Mouse (Mus musculus) forebrain, embryonic 11.5 days (tissue): ENCODE results near the gene Gm8994. TPM values are rescaled to one million over a fixed set of nuclear protein-coding genes. Genes with fewer than 3 reads are reported as not detected.
"Not testable (repeated sequence)": the region's sequence is repeated elsewhere in the genome, so short reads cannot be mapped to it uniquely, and the experiment has no call there.

Source experiments
- ATAC-seq: fragments of 200-750 bp; cut with Nextera tagmentation; replicated peaks from 2 replicates; pipeline ENCODE4 v1.8.0; 2017; ENCODE audit warnings: moderate TSS enrichment; ENCODE audit not compliant: low FRiP score
- DNase-seq: peaks from one replicate; pipeline ENCODE4 v3.0.0-alpha.2; 2017; ENCODE audit warnings: low spot score
- H3K27ac ChIP-seq: fragments of 300-500 bp; sonication (generic); 2 replicates; pipeline ENCODE4 v1.5.1; 2014; ENCODE audit warnings: low read depth, low read length
- H3K27me3 ChIP-seq: fragments of 300-500 bp; sonication (generic); 2 replicates; pipeline ENCODE4 v1.6.1; 2014; ENCODE audit warnings: mild to moderate bottlenecking, low read length, mixed read lengths; ENCODE audit not compliant: control insufficient read depth, insufficient read depth
- H3K36me3 ChIP-seq: fragments of 300-500 bp; sonication (generic); 2 replicates; pipeline ENCODE4 v1.6.1; 2014; ENCODE audit warnings: mild to moderate bottlenecking, low read length, moderate library complexity, mixed read lengths; ENCODE audit not compliant: control insufficient read depth, insufficient read depth
- H3K4me1 ChIP-seq: fragments of 300-500 bp; sonication (generic); replicated peaks from 2 replicates; pipeline ENCODE4 v1.6.1; 2014; ENCODE audit warnings: low read length, mixed read lengths; ENCODE audit not compliant: control insufficient read depth, insufficient read depth
- H3K4me2 ChIP-seq: fragments of 300-500 bp; sonication (generic); 2 replicates; pipeline ENCODE4 v1.6.1; 2014; ENCODE audit warnings: low read depth, mild to moderate bottlenecking, low read length, moderate library complexity, mixed read lengths; ENCODE audit not compliant: severe bottlenecking
- H3K4me3 ChIP-seq: fragments of 300-500 bp; sonication (generic); 2 replicates; pipeline ENCODE4 v1.5.1; 2014; ENCODE audit warnings: low read depth, low read length
- H3K9ac ChIP-seq: fragments of 300-500 bp; sonication (generic); 2 replicates; pipeline ENCODE4 v1.6.1; 2014; ENCODE audit warnings: low read length
- H3K9me3 ChIP-seq: fragments of 300-500 bp; sonication (generic); 2 replicates; pipeline ENCODE4 v1.6.1; 2016; ENCODE audit warnings: low read length, mixed read lengths; ENCODE audit not compliant: control insufficient read depth
- WGBS: fragments of 180-500 bp; shearing (Covaris S2); extraction: QIAGEN DNeasy Blood & Tissue Kit; methylation state at CpG from one replicate; pipeline ENCODE4 v1.1.7; 2014; 5-methylcytosine and 5-hydroxymethylcytosine counted together
- polyA plus RNA-seq: library from polyadenylated mRNA; unstranded; fragments of >200 nt; fragmentation: Nextera tagmentation; extraction: Ambion mirVana; gene quantifications from 2 replicates; pipeline ENCODE4 v1.2.1, GENCODE M21; 2014

The Gm8994 gene
- polyA plus RNA-seq, 1 experiment from 2014 or later, result not detected

DNA sequence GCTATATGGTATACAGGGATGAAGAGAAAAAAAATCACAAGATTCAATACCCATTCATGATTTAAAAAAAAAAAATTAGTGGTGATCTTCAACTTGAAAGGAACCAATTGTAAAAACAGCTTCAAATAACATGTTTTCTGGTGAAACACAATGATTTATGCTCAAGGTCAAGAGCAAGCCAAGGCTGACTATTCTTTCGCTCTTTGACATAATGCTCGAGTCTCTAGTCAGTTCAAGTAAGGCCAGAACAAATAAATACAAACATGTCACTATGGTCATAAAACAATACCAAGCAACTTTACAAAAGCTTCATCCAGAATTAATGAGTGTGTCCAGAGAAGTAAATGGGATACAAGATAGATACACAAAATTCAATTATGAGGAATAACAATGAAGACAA, 31.1 kb upstream of the Gm8994 start:
- 88% methylated on average over 2 of the region's 2 CpGs for WGBS
- ATAC-seq, result no peak
- DNase-seq, result no peak

DNA sequence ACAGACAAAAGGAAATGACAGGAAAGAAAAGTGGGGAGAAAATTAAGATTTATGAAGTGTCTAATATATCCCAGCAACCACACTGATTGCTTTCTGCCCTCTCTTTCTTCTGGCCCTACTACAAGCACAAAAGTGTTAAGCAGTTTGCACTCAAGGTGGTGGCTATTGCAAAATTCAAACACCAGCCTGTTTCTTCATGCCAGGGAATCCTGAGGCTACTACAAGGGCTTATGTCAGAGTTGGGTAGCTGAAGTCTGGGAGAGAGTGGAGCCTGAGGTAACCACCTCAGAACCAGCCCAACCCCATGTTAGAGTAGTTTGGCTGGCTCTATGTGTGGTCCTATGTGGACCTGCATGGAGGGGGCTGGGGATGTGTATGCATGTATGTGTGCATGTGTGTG, 23.8 kb upstream of the Gm8994 start:
- H3K27me3 ChIP-seq, result no peaks in the 10 kb centered on the region
- no peak for DNase-seq
- H3K4me2 ChIP-seq, result no peak overlapping the region
- H3K36me3 ChIP-seq, result no peaks in the 10 kb centered on the region
- H3K9ac ChIP-seq, result no peak overlapping the region
- no peaks in the 10 kb centered on the region for H3K9me3 ChIP-seq
- no peak overlapping the region for H3K4me3 ChIP-seq
- H3K4me1 ChIP-seq, result no peaks in the 10 kb centered on the region
- H3K27ac ChIP-seq, result no peak overlapping the region
- ATAC-seq, result no peak

More for the DNA sequence above, 31.1 kb upstream of the Gm8994 start:
- Histone ChIP-seq H3K27ac (no peak overlapping the region), H3K9ac (no peak overlapping the region), H3K36me3 (no peaks in the 10 kb centered on the region), H3K27me3 (no peaks in the 10 kb centered on the region), H3K4me3 (no peak overlapping the region), H3K4me1 (no peaks in the 10 kb centered on the region), H3K4me2 (no peak overlapping the region), H3K9me3 (no peaks in the 10 kb centered on the region)

DNA sequence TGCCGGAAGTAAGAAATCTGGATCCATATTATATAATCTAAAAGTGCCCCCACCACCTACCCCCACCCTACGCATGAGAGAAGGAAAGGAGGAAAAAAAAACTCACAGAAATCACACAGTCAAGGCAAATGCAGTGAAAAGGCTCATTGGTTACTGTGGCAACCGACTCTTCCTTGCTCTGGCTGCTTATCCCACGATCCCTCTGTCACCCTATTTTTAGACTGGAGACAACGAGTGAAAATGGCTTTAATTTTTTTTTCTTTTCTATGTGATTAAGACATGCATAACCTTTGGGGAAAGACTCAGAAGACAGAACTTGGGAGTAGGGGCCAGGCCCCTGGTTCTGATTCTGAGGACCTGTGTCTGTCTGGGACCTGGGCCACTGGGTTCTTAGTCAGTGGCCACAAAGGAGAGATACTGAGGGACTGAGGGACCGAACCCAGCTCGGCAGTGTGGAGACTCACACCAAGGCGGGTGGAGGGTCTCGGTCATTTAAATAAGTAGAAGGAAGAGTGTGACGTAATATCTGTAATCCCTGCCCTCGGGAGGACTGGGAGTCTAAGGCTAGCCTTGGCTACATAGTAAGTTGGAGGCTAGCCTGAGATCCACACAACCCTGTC, 22.9 kb upstream of the Gm8994 start:
- Histone ChIP-seq H3K4me3 (no peak overlapping the region), H3K27me3 (no peaks in the 10 kb centered on the region), H3K27ac (no peak overlapping the region), H3K4me1 (no peaks in the 10 kb centered on the region), H3K36me3 (no peaks in the 10 kb centered on the region), H3K4me2 (no peak overlapping the region), H3K9ac (no peak overlapping the region), H3K9me3 (no peaks in the 10 kb centered on the region)
- DNase-seq (no peak), ATAC-seq (no peak)
- WGBS, result 83% methylated on average over 11 of the region's 11 CpGs

DNA sequence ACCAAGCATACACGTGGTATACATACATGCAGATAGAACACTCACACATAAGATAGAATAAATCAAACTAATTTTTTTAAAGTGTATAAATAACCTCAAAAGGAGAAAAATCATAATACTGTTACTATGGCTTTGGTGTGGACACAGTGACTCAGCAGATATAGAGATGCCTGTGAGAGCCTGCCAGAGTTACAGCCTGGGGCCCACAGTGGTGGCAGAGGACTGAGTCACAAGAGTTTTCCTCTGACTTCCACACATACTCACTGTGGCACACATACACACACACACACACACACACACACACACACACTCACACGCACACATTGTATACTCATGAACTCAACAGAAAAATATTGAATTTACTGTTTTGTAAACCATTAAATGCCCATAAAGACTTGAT, 17.9 kb upstream of the Gm8994 start:
- WGBS, result 83% methylated on average over 2 of the region's 2 CpGs
- no peak overlapping the region for H3K9ac ChIP-seq
- no peak overlapping the region for H3K27ac ChIP-seq
- H3K4me1 ChIP-seq, result no peaks in the 10 kb centered on the region
- H3K4me3 ChIP-seq, result no peak overlapping the region
- no peaks in the 10 kb centered on the region for H3K36me3 ChIP-seq
- H3K4me2 ChIP-seq, result no peak overlapping the region
- DNase-seq (no peak), ATAC-seq (no peak)
- no peaks in the 10 kb centered on the region for H3K9me3 ChIP-seq
- H3K27me3 ChIP-seq, result no peaks in the 10 kb centered on the region

- H3K27me3 ChIP-seq, H3K36me3 ChIP-seq: not testable (repeated sequence)
- WGBS, result 99% methylated on average over 26 of the region's 26 CpGs
These were observed 1.1 kb downstream of the Gm8994 start for GRCm38 (mm10) chr6:136328416-136328815.

DNA sequence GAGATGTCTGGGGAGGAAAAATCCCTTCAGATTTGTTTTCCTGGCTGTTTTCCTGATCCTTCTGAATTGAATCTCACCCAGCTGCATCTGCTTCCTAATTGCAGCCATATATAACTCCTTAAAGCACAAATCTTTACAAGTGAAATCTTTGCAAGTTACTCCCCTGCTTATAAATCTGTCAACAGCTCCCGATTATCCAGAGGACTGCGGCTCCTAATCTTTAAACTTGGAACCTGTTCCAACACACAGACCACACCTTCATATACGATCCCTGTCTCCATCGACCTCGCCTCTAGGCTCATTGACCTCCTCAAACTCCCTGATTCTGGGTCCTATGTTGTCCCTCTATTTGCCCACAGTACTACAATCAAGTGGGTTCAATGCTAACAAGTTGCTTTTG, 13.3 kb downstream of the Gm8994 start:
- Histone ChIP-seq H3K27ac (no peak overlapping the region), H3K4me3 (no peak overlapping the region), H3K27me3 (no peaks in the 10 kb centered on the region), H3K4me2 (no peak overlapping the region), H3K4me1 (no peaks in the 10 kb centered on the region), H3K36me3 (no peaks in the 10 kb centered on the region), H3K9me3 (no peaks in the 10 kb centered on the region), H3K9ac (no peak overlapping the region)
- no peak for DNase-seq
- ATAC-seq, result no peak
- WGBS, result 91% methylated on average over 5 of the region's 5 CpGs

More at GRCm38 (mm10) chr6:136328416-136328815, 1.1 kb downstream of the Gm8994 start:
- not testable (repeated sequence) for ATAC-seq, H3K4me2 ChIP-seq, H3K4me3 ChIP-seq, H3K27ac ChIP-seq, H3K9me3 ChIP-seq, H3K4me1 ChIP-seq, H3K9ac ChIP-seq, DNase-seq

- ATAC-seq, result no peak
- Histone ChIP-seq H3K9me3 (no peaks in the 10 kb centered on the region), H3K27me3 (no peaks in the 10 kb centered on the region)
These were observed 13.8 kb downstream of the Gm8994 start for GRCm38 (mm10) chr6:136341093-136341492.

DNA sequence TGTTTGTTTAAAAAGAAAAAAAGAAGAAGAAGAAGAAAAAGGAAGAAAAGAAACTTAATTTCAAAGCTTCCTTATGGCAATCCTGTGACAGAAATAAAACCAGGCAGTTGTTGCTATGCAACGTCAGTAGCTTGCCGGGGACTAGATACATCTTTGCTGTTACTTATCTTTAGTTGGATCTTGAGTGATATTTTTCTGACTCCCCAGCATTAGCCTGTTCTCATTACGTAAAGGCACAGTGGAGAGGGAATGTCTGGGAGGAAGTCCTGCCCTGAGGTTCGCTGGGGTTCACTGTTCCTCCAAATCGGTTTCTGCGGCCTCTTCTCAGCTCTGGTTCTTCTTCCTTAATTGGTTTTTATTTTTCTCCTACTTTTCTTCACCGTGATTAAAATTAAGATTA, 16.5 kb downstream of the Gm8994 start:
- Histone ChIP-seq H3K4me1 (no peaks in the 10 kb centered on the region), H3K27ac (no peak overlapping the region), H3K4me3 (no peak overlapping the region), H3K9ac (no peak overlapping the region), H3K9me3 (no peaks in the 10 kb centered on the region), H3K36me3 (no peaks in the 10 kb centered on the region), H3K4me2 (no peak overlapping the region), H3K27me3 (no peaks in the 10 kb centered on the region)
- 93% methylated on average over 7 of the region's 7 CpGs for WGBS
- no peak for ATAC-seq
- DNase-seq, result no peak

More at GRCm38 (mm10) chr6:136341093-136341492, 13.8 kb downstream of the Gm8994 start:
- WGBS, result 87% methylated on average over 1 of the region's 1 CpGs
- Histone ChIP-seq H3K36me3 (no peaks in the 10 kb centered on the region), H3K9ac (no peak overlapping the region), H3K4me1 (no peaks in the 10 kb centered on the region), H3K4me2 (no peak overlapping the region), H3K4me3 (no peak overlapping the region), H3K27ac (no peak overlapping the region)
- DNase-seq, result no peak

DNA sequence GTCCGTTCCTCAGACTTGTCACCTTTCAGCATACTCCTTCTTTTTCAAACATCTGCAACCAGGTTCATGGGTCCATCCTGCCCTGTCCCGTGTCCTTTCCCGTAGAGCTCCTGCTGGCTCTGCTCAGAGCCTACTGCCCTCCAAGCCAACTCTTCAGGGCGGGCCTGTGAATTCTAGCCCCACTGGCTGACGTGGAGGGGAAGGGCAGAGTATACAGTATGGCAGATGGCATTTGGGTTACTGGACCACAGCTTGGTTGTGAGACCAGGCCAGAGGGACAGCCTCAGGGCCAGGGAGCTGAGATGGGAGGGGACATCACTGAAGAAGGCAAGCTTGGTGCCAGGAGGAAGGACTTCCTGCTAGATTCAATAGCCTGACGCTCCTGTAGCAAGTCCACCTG, 17.7 kb downstream of the Gm8994 start:
- ATAC-seq (no peak), DNase-seq (no peak)
- Histone ChIP-seq H3K9ac (no peak overlapping the region), H3K4me3 (no peak overlapping the region), H3K27ac (no peak overlapping the region), H3K36me3 (no peaks in the 10 kb centered on the region), H3K4me2 (no peak overlapping the region), H3K9me3 (no peaks in the 10 kb centered on the region), H3K4me1 (no peaks in the 10 kb centered on the region), H3K27me3 (no peaks in the 10 kb centered on the region)
- 91% methylated on average over 6 of the region's 6 CpGs for WGBS
